Mouse (Mus musculus) lung, postnatal 0 days (tissue): ENCODE data around the gene Nrg3.

Source experiments
- CTCF ChIP-seq: IDR thresholded peaks from 2 replicates; pipeline ENCODE4 v1.5.1; 2016; ENCODE audit warnings: antibody characterized with exemption, mild to moderate bottlenecking
- EP300 ChIP-seq: IDR thresholded peaks from 2 replicates; pipeline ENCODE4 v1.6.1; 2016; ENCODE audit warnings: antibody characterized with exemption, mild to moderate bottlenecking, control low read depth

DNA sequence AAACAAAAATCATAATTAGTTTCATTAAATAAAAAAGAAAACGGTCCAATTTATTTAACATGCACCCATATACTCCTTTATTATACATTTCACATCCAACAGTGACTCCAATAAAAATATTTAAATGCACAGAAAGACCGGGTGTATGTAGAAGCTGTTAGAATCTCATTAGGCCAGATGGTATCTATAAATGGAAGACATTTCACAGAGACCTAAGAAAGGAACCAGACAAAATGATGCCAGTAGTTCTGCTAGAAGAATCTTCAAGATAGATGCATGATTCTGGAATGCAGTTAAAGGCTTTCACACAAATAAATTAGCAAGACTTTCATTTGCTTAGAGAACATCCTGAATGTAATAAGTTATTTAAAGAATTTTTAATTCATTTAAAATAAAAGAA is 602.3 kb downstream of the Nrg3 start:
- TF ChIP-seq CTCF (no peak), EP300 (no peak)
